Mouse (Mus musculus): Measurements from ENCODE around the gene Mymx.
A peak's percentile ranks its signal among the peaks of the same experiment; 100 is the strongest.

DNA sequence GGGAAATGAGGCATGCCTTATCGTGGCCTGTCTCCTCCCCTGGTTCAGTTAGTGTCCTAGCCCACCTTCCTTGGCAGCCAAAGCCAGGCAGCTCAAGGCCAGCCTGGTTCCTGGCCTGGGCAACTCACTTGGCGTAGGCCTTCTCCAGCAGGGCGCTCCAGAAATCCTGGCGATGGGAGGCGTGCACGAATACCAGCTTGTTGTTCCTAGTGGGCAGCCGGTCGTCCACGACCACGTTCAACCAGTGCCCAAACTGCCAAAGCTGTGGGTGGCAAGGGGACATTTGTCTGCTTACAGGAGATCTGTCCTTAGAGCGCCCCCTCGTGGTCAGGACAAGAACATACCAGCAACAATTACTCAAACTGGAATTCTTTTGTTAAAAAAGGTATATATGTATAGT, 40.8 kb upstream of the Mymx start:
- TF ChIP-seq CTCF (IDR thresholded peaks at IDR 0.05) (peak; percentile 93), EP300 (IDR thresholded peaks at IDR 0.05) (no peak)

Measured in lung, postnatal 0 days (tissue).